Comparison of ENCODE assay signal across 16 mouse cellular contexts in the genomic region with DNA sequence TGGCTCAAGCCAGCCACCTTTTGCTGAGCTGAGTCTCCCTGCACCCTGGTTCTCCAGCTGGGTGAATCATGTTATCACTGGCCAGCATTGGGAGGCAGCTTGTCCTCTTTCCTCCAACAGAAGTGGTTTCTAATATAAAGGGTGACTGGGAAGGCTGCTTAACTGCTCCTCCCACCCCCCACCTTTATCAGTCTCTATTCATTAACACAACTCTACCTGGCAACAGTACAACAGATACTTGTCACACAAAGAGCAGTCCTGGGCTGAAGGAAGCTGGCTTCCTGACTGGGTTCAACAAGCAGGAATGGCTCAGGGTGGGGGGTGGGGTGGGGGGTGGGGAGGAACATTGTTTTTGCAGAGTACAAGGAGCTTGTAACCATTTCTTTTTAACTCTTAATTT.
DNase-seq lines count a peak whose midpoint lies in the region; ATAC-seq lines count a peak whose summit lies in the region.
"Had no signal": no experiment of that assay in that cellular context is flagged by ENCODE, and none has a peak within 500 bp of the region (broad histone marks: within the 10 kb centered on the region; RNA-seq: fewer than 3 reads in every experiment).

No protein-coding gene starts in this region.

- intact Hi-C loops in heart, postnatal 10 days (cut with DNase I), result no loop called here

- no peak; the same call in 1 of the 2 replicates for ATAC-seq in heart, embryonic 11.5 days (replicated peaks; ENCODE audit: insufficient number of reproducible peaks, low FRiP score, low TSS enrichment)
- 0 out of 2 replicates have a peak, but pooled peaks have one; percentile 33 for ATAC-seq in kidney, embryonic 15.5 days (replicated peaks; ENCODE audit: low FRiP score)
- ATAC-seq in midbrain, embryonic 13.5 days, result no peak
- no peak for ATAC-seq in midbrain, embryonic 15.5 days (replicated peaks)
- peak; percentile 37 for ATAC-seq in stomach, embryonic 15.5 days (ENCODE audit: insufficient read depth, low FRiP score, low read depth)

- H3K4me1 ChIP-seq in heart, embryonic 11.5 days (ENCODE audit: control insufficient read depth, insufficient read depth, low read length), result peaks cover 5% of the 10 kb centered on the region
- H3K4me1 ChIP-seq in kidney, embryonic 15.5 days, result peaks cover 17% of the 10 kb centered on the region; the same call in 1 of the 2 replicates
- H3K4me1 ChIP-seq in midbrain, embryonic 13.5 days (replicated peaks), result peaks cover 8% of the 10 kb centered on the region; the same call in 1 of the 2 replicates
- 0 out of 2 replicates have a peak, but pooled peaks cover 3% of the 10 kb centered on the region for H3K4me1 ChIP-seq in midbrain, embryonic 15.5 days
- H3K4me1 ChIP-seq in stomach, embryonic 15.5 days, result peaks cover 7% of the 10 kb centered on the region; the same call in 1 of the 2 replicates

- no peak overlapping the region for H3K4me3 ChIP-seq in heart, embryonic 11.5 days (ENCODE audit: low read depth, low read length)
- H3K4me3 ChIP-seq in kidney, embryonic 15.5 days (replicated peaks), result no peak overlapping the region
- H3K4me3 ChIP-seq in midbrain, embryonic 13.5 days (replicated peaks), result no peak overlapping the region
- no peak overlapping the region for H3K4me3 ChIP-seq in midbrain, embryonic 15.5 days
- no peak overlapping the region for H3K4me3 ChIP-seq in stomach, embryonic 15.5 days (replicated peaks)
- H3K4me3 ChIP-seq: hindbrain, embryonic 13.5 days had no signal

- DNase-seq in heart, postnatal 10 days, result no peak
- no peak for DNase-seq in kidney, postnatal 10 days
- no peak for DNase-seq in ovary, postnatal 10 days (ENCODE audit: low spot score)
- DNase-seq: B cell, adult 2 months; cerebellum, adult 11 months; cerebellum, postnatal 25 days; gastrocnemius, postnatal 25 days; kidney, adult 8-10 months; midbrain, embryonic 14.5 days; thymus, adult 18-20 months had no signal

- 0 out of 2 replicates have a peak overlapping the region, but pooled peaks have one; percentile 30 for H3K27ac ChIP-seq in heart, embryonic 11.5 days (ENCODE audit: low read depth, low read length)
- H3K27ac ChIP-seq in kidney, embryonic 15.5 days, result 0 out of 2 replicates have a peak overlapping the region, but pooled peaks have one; percentile 6
- 0 out of 2 replicates have a peak overlapping the region, but pooled peaks have one; percentile 14 for H3K27ac ChIP-seq in midbrain, embryonic 13.5 days
- no peak overlapping the region for H3K27ac ChIP-seq in midbrain, embryonic 15.5 days
- H3K27ac ChIP-seq in stomach, embryonic 15.5 days, result no peak overlapping the region
- H3K27ac ChIP-seq: hindbrain, embryonic 13.5 days had no signal

- no peak overlapping the region for H3K4me2 ChIP-seq in heart, embryonic 11.5 days
- H3K4me2 ChIP-seq in kidney, embryonic 15.5 days, result no peak overlapping the region
- H3K4me2 ChIP-seq in midbrain, embryonic 13.5 days (replicated peaks), result no peak overlapping the region
- H3K4me2 ChIP-seq in midbrain, embryonic 15.5 days, result no peak overlapping the region
- no peak overlapping the region for H3K4me2 ChIP-seq in stomach, embryonic 15.5 days
- H3K4me2 ChIP-seq: hindbrain, embryonic 13.5 days had no signal

- no peak overlapping the region for H3K9ac ChIP-seq in heart, embryonic 11.5 days (ENCODE audit: low read depth, low read length)
- no peak overlapping the region for H3K9ac ChIP-seq in kidney, embryonic 15.5 days
- H3K9ac ChIP-seq in midbrain, embryonic 13.5 days (replicated peaks), result no peak overlapping the region
- no peak overlapping the region for H3K9ac ChIP-seq in midbrain, embryonic 15.5 days
- no peak overlapping the region for H3K9ac ChIP-seq in stomach, embryonic 15.5 days
- H3K9ac ChIP-seq: hindbrain, embryonic 13.5 days had no signal

- H3K9me3 ChIP-seq in heart, embryonic 11.5 days (replicated peaks; ENCODE audit: control insufficient read depth, low read length), result no peaks in the 10 kb centered on the region
- H3K9me3 ChIP-seq in kidney, embryonic 15.5 days (replicated peaks), result no peaks in the 10 kb centered on the region
- peaks cover 1% of the 10 kb centered on the region; the same call in 1 of the 2 replicates for H3K9me3 ChIP-seq in midbrain, embryonic 13.5 days
- H3K9me3 ChIP-seq in midbrain, embryonic 15.5 days, result no peaks in the 10 kb centered on the region
- H3K9me3 ChIP-seq in stomach, embryonic 15.5 days, result no peaks in the 10 kb centered on the region

- H3K27me3 ChIP-seq in heart, embryonic 11.5 days (ENCODE audit: control insufficient read depth, insufficient read depth, low read length), result no peaks in the 10 kb centered on the region
- no peaks in the 10 kb centered on the region for H3K27me3 ChIP-seq in kidney, embryonic 15.5 days
- no peaks in the 10 kb centered on the region for H3K27me3 ChIP-seq in midbrain, embryonic 13.5 days
- H3K27me3 ChIP-seq in midbrain, embryonic 15.5 days (replicated peaks), result no peaks in the 10 kb centered on the region
- H3K27me3 ChIP-seq in stomach, embryonic 15.5 days (replicated peaks), result no peaks in the 10 kb centered on the region
- H3K27me3 ChIP-seq: hindbrain, embryonic 13.5 days had no signal

- no peaks in the 10 kb centered on the region for H3K36me3 ChIP-seq in heart, embryonic 11.5 days (ENCODE audit: control insufficient read depth, insufficient read depth, low read length)
- no peaks in the 10 kb centered on the region for H3K36me3 ChIP-seq in kidney, embryonic 15.5 days
- no peaks in the 10 kb centered on the region for H3K36me3 ChIP-seq in midbrain, embryonic 13.5 days
- no peaks in the 10 kb centered on the region for H3K36me3 ChIP-seq in midbrain, embryonic 15.5 days (replicated peaks)
- H3K36me3 ChIP-seq in stomach, embryonic 15.5 days, result no peaks in the 10 kb centered on the region
- H3K36me3 ChIP-seq: hindbrain, embryonic 13.5 days had no signal

Comparison
In these comparisons a context has a peak if more than half of its experiments do, and no peak if none do; other contexts are left out.
1. H3K27ac ChIP-seq: peak in heart, embryonic 11.5 days (single experiment), kidney, embryonic 15.5 days (single experiment) and midbrain, embryonic 13.5 days (single experiment); none in midbrain, embryonic 15.5 days (single experiment) and stomach, embryonic 15.5 days (single experiment).
2. ATAC-seq: peak in kidney, embryonic 15.5 days (single experiment) and stomach, embryonic 15.5 days (single experiment); none in heart, embryonic 11.5 days (single experiment), midbrain, embryonic 13.5 days (single experiment) and midbrain, embryonic 15.5 days (single experiment).